Mouse (Mus musculus) thymus, postnatal 0 days (tissue): ENCODE data around the gene Rpl32. TPM values are rescaled to one million over a fixed set of nuclear protein-coding genes. Genes with fewer than 3 reads are reported as not detected.

ENCODE experiments used
- DNase-seq: peaks from one replicate; pipeline ENCODE4 v3.0.0-alpha.2; 2015; ENCODE audit warnings: low spot score
- polyA plus RNA-seq: library from polyadenylated mRNA; unstranded; fragments of >200 nt; fragmentation: Nextera tagmentation; extraction: Ambion mirVana; gene quantifications from 2 replicates; pipeline ENCODE4 v1.2.1, GENCODE M21; 2015

The Rpl32 gene
- polyA plus RNA-seq, 1 experiment from 2014 or later = 3,817 TPM

DNA sequence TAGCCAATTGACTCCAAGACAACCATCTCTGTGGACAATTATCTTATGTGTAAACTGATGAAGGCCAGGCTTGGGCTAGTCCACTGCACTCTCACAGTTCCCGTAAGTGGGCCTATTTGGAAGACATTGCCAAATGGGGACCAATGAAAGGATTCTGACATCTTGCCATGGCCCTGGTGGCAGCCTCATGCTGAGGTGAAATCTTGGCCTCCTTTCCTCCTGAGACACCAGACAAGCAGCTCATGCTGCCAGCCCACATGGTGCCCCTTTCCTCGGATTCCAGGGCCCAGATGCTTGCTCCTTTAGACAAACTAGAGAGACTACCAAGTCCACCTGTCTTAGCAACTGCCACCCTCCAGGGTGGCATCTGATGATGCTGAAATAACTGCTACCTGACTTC lies 9.6 kb upstream of the Rpl32 start:
- no peak for DNase-seq

DNA sequence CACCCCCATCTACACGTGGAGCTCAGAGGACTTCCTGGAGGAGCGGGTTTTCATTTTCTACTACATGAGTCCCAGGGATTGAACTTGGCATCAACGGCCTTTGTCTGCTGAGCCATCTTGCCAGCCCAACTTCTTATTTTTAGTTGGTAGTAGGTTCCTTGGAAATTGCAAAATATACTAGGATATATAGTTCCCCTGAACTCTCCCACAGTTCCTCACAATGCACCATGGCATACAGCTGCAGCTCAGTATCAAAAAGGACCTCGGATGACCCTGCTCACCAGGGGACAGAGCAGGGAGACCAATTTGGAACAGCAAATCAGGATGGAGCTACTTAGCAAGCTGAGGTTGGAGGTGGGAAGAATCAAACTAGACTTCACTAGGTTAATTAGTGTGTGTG lies 6.5 kb upstream of the Rpl32 start:
- DNase-seq = no peak

DNA sequence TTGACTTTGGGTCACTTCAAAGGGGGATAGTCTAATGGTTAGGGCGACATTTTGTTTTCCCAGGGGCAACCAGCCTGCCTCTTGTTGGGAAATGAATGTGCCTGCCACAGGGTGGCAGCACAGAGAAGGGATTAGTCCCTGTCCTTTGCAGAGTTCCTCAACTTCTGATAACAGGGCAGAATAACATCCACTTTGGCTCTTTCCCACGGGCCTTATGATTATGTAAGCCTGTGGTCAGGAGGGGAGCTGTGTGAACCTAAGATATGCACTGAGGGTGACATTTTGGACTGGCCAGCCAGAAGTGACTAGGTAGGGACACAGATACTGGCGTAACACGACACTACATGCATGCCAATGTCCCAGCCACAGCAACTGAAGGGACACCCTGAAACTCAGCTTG lies 5.6 kb upstream of the Rpl32 start:
- DNase-seq = peak; percentile 50

DNA sequence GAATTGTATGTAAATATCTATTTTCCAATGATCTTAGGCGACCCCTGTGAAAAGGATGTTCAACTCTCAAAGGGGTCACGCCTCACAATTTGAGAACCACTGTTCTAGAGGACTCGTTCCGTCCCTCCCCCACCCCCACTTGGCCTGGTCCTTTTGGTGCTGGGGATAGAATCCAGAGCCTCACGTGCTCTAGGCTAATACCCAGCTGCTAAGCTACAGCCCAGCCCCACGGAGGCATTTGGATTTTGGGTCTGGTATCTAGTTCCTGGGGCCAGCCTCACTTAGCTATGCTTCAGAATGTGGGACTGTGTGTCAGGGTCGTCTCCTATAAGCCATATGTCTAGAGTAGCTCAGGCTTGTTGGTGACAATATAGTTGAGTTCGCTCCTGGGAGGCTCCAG lies 3.1 kb upstream of the Rpl32 start:
- DNase-seq = no peak

DNA sequence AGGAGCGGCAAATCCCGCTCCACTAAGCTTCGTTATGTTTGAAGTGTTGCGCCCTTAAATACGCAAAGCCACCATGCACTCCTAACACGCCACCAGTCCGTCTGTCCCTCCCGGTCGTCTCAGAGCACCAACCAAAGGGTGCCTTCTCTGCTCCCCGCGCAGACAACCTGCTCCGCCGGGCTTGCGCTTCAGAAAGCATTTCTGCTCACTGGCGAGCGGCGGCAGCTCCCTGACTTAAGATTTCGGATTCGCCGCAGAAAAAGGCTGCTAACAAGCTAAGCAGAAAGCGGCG lies 405 bp downstream of the Rpl32 start:
- DNase-seq = no peak

DNA sequence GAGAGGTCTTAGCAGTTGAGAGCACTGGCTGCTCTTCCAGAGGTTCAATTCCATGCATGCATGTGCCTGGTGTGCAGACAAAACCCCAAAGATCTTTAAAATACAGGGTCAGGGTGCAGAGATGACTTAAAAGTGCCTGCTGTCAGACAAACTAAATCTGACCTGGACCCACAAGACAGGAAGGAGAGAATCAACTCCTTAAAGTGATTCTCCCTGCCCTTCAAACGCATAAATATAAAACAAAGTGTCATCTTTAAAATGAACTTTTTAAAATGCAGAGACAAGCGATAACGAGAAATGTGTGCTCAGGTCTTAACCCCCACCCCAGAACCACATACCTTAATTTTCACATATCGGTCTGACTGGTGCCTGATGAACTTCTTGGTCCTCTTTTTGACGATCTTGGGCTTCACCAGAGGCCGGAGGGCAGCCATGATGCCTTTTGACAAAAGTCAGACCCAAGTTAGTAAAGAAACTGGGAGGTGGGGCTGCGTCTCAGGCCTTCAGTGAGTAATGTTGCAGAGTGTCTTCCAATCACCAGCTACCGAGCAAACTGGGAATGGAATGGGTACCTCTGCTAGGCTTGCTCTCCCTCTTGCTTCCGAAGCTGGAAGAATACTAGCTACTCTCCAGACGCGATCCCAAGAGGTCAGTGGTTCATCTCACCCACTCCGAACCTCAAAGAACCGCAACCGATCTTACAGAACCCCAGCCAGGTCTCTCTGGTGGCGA lies 917 bp downstream of the Rpl32 start:
- peak; percentile 14 for DNase-seq

DNA sequence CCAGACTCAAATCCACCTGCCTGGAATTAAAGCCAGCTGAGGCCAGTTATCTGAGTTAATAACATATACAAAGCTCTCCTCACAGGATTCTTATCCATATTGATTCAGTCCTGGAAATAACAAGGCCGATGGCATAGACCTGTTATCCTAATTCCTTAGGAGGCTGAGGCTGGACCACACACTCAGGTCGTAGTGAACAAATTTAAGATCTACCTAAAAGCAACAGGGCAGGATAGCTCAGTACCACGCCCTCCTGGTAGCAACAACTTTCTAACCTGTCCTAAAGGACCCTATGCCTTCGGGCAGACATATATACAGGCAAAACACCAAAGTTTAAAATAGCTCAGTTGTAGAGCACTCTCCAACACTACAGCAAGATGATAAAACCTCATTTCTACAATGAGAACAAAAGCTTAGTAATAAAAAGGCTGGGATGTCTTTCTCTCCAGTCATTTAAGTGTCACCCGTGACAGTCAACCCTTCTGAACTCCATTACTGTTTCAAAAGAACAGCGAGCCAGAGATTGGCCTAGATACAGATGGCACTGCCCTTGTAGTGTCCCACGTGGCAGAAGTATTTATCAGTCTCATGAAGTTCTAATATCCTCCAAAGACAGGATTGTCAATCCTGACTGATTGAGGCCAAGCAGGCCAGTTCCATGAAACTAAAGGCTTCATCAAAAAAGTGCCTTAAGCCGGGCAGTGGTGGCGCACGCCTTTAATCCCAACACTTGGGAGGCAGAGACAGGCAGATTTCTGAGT lies 3.9 kb downstream of the Rpl32 start:
- no peak for DNase-seq

DNA sequence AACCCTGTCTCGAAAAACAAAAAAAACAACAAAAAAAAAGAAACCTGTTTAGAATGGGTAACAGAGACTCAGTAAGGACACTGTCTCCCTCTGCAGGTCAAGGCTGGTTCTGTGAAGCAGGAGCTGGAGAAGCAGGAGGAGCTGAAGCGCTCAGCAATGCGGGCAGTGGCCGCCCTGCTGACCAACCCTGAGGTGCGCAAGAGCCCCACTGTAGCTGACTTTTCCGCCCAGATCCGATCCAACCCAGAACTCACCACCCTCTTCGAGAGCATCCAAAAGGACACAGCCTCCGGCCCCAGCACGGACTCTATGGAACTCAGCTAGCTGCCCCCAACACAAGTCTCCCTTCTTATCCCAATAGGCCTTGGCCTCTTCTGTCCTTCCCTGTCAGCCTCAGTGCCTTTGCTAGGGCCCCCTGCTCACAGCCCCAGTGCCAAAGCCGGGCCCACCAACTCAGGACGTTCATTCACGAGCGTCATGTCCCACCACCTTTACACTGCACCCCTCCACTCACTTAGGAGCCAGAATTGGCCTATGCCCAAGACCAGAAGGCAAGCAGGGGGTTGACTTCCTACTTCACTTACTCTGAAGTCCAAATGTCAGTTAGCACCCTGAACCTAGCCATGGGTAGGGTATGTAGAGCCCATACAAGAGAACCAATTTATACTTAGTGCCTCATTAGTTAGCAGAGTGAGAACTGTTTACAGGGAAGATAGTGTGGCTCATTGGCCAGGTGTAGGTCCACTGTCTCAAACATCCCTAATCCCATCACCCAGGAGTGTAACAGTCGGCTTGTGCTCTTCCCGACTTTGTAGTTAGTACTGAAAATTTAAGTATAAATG lies 4.8 kb downstream of the Rpl32 start:
- DNase-seq = peak; percentile 62

DNA sequence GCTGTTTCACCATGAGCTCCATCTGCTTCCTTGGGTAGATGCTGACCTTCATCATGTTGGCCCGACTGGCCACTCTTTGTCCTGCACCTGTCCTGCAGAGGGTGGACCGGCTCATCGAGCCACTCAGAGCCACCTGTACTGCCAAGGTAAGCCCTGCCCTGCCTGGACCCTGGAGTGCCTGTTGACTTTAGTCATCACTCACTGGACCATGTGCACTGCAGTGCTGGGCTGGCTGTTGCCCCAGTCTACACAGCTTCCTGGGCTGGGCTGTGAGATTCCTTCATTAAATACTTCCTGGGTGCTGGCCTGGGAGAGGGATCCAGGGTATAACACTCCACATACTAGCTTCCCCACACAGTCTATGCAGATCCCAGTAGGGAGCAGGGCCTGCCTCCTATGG lies 6.7 kb downstream of the Rpl32 start:
- DNase-seq = no peak

DNA sequence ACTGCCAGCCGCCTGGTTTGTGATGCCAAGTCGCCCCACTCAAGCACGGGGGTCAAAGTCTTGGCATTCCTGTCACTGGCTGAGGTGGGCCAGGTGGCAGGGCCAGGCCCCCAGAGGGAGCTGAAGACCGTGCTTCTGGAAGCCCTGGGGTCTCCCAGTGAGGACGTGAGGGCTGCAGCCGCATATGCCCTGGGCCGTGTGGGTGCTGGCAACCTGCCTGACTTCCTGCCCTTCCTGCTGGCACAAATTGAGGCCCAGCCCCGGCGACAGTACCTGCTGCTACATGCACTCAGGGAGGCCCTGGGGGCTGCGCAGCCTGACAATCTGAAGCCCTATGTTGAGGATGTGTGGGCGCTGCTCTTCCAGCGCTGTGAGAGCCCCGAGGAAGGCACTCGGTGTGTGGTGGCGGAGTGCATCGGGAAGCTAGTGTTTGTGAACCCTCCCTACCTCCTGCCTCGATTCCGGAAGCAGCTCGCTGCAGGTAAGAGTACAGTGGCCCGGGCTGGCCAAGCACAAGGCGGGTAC lies 15.8 kb downstream of the Rpl32 start:
- no peak for DNase-seq

DNA sequence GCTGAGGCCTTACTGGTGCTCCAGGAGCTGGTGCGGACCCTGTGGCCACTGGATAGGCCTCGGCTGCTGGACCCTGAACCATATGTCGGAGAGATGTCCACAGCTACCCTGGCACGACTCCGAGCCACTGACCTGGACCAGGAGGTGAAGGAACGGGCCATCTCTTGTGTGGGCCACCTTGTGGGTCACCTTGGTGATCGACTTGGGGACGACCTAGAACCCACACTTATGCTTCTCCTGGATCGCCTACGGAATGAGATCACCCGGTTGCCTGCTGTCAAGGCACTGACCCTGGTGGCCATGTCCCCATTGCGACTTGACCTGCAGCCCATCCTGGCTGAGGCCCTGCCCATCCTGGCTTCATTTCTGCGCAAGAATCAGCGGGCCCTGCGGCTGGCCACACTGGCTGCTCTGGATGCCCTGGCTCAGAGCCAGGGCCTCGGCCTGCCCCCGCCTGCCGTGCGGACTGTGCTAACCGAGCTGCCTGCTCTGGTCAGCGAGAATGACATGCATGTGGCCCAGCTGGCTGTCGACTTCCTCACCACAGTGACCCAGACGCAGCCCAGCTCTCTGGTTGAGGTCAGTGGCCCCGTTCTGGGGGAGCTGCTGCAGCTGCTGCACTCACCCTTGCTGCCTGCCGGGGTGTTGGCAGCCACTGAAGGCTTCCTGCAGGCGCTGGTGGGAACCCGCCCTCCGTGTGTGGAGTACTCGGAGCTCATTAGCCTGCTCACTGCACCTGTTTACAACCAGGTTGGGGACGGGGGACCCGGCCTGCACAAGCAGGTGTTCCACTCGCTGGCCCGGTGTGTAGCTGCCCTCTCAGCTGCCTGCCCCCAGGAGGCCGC lies 16.5 kb downstream of the Rpl32 start:
- DNase-seq = no peak

DNA sequence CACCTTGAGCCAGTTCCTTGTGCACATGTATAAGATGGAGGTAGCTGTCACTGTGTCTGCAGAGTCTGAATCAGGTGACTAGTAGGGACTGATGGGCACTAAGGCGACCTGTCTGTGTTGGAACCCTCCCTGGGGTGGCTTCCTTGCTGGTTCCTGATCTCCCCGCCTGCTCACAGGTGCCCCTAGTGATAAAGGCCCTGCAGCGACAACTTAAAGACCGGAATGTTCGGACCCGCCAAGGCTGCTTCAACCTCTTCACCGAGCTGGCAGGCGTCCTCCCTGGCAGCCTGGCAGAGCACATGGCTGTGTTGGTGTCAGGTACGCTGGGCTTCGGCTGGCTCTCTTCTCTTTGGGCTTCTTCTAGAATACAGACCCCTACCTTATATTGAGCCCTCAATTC lies 17.5 kb downstream of the Rpl32 start:
- DNase-seq = no peak

DNA sequence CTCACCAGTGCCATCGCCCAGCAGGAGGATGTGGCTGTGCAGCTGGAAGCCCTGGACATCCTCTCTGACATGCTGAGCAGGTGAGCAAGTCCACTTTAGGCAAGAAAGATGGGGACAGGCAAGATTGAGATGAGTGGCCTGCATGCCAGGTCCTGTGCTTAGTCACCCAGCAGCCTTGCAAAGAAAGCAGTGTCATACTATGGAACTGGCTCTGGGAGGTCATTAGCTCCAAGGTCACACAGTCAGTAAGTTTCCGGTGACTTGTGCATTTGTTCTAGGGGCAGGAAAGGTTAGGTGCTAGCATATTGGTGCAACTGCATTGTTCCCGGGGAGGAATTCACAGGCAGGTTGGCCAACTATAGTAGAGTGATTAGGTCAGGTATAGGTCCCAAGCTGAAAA lies 25.8 kb downstream of the Rpl32 start:
- no peak for DNase-seq

DNA sequence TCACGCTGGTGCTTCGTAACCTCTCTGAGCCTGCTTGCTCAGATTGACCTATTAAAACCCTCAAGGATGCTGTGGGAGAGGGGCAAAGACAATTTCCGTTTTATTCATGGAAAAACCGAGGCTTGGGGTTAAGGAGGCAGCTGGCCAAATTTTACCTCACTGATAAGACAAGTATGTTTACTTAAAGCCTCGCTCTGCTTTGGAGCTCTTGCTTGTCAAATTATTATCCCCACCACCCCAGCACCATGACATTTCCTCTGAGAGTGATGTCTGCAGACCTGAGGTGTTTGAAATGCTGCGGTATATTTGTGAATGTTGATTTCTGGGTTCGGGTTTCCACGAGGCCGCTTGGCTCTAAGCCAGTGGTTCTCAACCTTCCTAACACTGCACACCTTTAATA lies 32.2 kb downstream of the Rpl32 start:
- DNase-seq = no peak

DNA sequence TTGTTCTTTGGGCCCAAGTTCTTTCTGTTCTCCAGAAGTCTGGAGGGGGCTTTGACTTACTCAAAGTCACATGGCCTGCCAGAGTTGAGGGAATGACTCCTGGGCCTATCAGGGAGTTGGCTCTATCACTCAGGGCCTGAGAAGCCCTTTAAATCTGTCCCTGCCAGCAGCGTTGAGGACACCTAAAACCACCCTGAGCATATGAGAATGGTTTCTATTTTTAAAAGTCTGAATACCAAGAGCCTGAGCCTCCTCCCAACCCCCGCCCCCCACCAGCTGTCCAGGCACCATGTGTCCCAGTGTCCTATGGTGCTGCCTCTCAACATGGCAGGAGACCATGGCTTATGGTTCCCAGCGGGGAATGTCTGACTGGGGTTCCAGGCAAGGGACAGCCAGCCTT lies 32.7 kb downstream of the Rpl32 start:
- DNase-seq = no peak

DNA sequence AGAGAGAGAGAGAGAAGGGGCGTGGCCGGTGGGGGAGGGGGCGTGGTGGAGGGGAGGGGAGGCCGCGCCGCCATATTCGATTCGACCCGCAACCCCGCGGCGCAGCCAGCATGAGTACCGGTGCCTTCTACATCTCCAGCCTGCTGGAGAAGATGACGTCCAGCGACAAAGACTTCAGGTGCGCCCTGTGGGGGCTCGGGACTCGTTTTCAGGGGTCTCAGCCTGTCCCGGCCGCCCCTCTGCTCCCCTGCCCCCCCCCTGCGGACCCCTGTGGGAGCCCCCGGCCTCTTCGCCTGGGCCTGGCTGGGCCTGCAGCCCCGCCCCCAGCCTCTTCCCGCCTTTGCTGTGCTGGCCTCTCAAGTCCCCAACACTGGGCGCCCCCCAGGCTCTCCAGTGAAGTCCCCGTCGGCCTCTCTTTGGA lies 34.0 kb downstream of the Rpl32 start, which contains the start of gene Cand2:
Gene Cand2, plus strand, starts transcription at position 38 of the 421 bp plus-strand sequence.
- DNase-seq = peak; percentile 74

DNA sequence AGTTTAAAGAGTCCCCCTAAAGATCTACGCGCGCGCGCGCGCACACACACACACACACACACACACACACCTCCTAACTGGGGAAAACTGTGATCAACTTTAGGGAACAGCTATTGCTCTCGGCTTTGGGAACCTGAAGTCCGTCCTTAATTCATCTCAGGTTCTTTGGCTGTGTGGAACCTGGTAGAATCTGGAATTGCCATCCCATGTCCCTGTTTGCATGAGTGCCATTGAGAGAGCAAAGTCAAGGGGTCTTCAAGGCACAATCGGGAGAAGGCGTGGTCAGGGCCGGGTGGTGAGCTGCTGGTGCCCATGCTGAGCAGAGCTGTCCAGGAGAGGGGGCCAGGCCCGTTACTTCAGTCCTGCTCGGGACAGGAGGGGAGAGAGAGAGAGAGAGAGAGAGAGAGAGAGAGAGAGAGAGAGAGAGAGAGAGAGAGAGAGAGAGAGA lies 34.6 kb downstream of the Rpl32 start:
- peak; percentile 46 for DNase-seq

DNA sequence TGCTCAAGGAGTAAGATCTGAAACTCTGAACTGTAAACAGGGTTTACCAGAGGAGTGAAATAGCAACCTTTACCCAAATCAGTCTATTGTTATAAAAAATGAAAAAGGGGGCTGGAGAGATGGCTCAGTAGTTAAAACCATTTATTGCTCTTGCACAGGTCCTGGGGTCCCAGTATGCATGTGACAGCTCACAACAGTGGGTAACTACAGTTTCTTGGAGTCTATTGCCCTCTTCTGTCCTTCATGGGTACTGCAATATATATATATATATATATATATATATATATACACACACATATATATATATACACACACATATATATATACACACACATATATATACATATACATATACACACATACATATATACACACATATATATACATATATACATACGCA lies 35.9 kb downstream of the Rpl32 start:
- no peak for DNase-seq

DNA sequence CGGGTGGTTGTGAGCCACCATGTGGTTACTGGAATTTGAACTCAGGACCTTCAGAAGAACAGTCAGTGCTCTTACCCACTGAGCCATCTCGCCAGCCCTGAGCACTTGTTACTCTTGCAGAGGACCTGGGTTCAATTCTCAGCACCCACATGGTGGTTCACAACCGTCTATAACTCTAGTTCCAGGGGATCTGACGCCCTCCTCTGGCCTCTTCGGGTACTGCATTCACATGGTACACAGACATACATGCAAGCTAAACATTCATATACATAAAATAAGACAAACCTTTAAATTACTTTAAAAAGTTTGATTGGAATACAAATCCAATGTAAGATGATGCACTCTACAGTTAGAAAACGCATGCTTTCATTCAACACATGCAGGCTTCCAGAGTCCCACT lies 36.3 kb downstream of the Rpl32 start:
- no peak for DNase-seq

DNA sequence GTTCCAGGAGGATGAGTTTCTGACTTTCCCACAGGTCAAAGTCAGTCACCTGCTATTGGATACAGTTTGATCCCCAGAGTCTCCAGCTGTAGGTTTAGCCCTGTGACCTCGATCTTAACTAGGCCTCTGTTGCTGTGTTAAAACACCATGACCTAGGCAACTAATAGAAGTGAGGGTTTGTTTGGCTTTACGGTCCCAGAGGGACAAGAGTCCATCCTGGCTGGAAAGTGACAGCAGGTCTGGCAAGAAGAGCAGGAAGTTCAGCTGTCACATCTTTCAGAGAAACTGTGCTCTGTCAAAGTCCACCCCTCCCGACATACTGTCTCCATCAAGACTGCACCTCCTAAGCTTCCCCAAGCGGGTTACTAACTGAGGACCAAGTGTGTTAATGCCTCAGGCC lies 37.7 kb downstream of the Rpl32 start:
- no peak for DNase-seq

DNA sequence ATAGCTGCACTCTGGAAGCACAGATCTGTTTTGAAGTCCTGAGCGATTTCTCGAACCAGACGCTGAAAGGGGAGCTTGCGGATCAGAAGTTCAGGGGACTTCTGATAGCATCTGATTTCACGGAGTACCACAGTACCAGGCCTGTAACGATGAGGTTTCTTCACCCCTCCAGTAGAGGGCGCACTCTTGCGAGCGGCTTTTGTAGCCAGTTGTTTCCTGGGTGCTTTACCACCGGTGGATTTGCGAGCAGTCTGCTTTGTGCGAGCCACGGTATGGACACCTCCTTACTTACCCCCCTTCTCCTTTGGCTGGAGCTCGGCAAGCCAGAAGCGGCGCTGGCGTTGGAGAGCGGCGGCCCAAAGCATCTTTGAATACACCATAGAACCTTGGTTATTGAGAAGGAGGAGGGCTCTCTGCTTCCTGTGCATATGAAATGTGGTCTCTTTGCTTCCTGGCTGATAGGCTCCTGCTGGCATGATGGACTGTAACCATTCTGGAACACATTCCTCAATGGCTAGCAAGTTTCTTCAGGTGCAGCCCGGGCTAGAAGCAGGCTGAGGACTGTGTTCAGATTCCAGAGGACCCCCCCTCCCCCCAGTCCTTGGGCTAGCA lies 38.4 kb downstream of the Rpl32 start:
- no peak for DNase-seq
